Mouse (Mus musculus) layer of hippocampus, adult 11-12 months (tissue): ENCODE measurements around the gene Snx29.

Experiments used
- DNase-seq: peaks from one replicate; pipeline ENCODE4 v3.0.0; 2022; ENCODE audit warnings: low spot score

Snx29 gene

DNA sequence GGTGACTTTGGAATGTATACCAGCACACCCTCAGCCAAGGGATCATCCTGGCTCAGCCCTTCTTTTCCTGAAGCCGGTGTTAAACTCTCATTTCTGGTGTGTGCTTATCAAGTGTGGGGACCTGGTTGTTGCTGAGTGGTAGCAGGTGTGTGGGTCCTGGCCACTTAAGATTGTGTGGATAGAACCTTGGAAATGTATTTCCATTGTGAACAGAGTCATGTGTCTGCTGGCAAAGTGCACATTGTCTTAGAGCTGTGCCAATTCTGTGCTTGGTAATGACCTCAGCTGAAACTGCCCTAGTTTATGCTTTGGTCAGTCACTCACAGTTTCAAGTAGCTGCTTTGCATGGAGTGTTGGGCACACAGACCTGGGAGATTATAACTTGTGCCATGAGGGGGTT is 316.0 kb downstream of the Snx29 start:
- no peak for DNase-seq

DNA sequence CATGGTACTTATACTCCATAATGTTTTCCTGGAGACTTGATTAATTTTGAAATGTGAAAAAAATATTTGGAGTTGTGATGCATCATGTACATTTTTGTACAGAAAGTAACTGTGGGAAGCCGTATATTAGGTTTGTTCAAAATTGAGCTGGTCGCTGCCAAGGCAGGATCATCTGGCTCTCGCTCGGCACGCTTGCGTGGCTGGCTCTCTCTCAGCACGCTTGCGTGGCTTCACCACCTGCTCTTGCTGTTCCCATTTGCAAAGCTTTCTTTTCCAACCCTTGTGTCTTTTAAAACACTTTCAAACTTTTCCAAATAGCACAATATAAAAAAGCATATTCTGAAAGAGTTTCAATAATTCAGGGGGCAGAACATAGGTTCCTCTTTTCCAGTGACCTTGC is 317.2 kb downstream of the Snx29 start:
- DNase-seq, result peak; percentile 40

DNA sequence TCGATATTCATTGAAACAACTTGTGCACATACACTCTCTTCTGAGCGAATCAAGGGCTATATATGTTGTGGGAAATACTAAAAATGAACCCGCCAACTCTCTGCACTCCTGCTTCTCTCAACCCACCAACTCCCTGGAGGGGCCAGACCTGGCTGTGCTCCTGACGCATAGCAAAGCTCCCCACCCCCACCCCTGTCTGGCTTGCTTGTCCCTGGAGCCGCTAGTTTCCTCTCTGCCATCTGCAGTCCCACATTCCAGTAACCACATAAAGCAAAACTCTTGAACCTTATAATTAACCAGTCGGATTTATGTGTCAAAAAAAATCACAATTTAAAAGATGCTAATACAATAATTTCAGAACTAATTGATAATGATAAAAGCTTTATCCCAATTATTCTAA is 320.9 kb downstream of the Snx29 start:
- no peak for DNase-seq

DNA sequence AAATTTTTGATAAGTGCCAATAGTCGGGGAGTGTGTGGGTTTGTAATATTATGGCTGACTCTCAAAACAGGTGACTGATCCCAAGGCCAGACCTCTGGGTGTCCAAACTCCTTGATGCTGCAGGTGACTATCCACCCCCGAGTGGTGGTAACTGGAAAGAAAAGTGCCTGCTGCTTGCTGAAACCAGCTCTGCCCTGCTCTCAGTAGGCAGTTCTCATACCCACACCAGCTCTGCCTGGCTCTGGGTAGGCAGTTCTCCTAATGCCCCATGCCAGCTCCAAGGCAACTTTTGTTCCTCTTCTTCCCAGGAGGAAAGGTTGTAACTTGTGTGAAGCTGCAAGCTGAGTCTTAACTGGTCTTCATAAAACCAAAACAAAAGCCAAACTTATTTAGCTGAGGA is 321.7 kb downstream of the Snx29 start:
- no peak for DNase-seq

DNA sequence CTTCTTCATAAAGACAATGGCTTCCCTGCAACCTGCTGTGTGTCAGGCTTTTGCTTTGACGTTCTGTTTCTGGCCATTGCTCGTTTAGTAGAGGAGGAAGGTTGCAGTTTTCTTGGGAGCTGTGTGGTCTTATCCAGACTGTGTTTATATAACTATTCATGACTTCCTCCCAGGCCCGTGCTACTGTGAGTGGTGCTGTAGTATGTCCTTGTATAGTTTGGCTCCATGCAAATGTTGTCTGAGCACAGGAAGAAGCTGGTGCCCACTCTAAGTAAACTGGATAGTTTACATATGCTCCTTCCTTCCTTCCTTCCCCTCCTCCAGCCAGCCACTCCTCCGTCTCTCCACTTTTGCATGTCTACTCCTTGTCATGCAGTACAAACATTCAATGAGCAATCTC is 323.0 kb downstream of the Snx29 start:
- DNase-seq, result no peak

DNA sequence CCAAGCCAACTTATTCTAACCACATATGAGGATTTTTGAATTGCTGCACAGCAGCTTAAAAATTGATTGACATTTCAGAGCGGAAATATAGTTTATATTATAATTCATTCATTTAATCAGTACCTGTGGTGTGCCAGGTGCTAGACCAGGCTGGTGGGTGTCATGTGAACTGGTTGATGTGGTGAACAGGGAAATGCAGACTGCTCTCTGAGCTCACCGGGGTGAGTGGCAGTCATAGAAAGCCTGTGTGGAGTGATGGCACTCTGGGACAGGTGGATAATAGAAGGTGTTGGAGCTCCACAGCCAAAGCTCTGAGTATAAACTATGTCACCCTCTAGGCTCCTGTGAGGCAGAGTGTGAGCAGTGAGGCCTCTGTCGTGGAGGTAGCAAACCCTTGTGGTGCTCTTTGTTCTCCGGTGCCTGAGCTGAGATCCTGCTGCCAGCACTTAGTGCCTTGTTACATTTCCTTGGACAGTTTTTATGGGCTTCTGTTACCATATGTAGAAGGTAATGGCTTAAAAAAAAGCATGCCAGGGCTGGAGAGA is 324.1 kb downstream of the Snx29 start:
- DNase-seq, result no peak

DNA sequence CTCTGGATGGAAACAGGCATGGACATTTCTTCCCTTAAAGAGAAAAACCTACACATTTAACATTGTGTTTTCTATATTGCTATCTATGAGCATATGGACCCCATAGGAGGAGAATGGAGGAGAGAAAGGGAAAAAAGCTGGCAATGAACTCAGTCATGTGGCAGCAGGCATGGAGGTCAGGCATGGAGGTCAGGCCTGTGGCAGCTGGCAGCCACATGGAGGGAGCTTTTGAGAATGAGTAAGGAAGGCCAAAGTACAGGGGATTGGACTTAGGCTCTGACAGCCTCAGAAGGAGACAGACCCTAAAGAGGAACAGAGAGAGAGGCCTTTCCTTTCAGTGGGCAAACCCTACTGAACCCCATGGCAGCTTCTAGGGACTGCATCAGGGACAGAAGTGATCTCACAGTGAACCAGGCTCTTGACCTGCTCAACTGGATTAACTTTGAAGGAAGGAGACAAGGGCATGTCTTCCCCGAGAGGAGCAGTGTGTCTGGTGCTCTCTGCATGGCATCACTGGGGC is 325.5 kb downstream of the Snx29 start:
- no peak for DNase-seq

DNA sequence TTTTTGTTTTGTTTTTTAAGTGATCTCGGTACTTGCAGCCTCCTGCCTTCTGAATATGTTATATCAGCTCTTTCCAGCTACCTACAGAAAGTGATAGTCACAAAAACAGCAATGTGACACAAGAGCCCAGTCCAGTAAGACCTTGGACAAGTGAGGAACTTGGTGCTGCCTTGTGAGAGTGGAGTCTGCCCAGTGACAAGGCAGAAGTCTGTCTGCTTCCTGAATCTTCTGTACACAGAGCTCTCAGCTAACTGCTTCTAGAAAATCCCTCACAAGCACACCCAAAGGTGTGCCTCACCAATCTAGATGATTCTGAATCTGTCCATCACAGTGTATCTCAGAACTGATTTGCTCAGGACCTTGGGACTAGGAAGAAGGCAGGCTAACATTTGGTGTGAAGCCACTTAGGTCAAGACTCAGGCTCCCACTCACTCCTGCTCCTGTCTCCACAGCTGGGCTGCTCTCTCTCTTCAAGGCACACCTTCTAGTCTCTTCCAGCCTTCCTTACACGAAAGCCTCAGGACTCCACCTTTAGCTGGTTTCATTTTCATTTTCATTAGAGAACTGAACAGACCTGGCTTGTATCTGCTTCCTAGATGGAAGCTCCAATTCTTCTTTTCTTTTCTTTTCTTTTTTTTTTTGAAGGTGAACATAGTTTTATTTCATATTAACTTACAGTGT is 330.1 kb downstream of the Snx29 start:
- DNase-seq, result no peak

DNA sequence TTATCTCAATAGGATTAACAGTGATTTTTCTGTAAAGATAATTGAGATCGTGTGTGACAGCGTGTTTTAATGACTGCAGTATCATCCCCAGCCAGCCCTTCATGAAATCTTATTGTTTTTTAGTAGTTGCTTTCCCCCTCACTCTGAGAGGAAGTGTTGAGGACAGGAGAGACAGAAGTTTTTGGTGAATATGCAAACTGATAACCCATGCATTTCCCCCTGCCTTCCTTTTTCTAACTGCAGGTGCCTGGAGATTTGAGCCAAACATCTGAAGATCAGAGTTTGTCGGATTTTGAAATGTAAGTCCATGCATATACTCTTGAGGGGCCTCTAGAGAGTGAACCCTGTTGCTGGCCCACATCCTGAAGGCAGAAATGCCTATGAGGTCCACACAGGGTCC is 333.2 kb downstream of the Snx29 start:
- DNase-seq, result no peak

DNA sequence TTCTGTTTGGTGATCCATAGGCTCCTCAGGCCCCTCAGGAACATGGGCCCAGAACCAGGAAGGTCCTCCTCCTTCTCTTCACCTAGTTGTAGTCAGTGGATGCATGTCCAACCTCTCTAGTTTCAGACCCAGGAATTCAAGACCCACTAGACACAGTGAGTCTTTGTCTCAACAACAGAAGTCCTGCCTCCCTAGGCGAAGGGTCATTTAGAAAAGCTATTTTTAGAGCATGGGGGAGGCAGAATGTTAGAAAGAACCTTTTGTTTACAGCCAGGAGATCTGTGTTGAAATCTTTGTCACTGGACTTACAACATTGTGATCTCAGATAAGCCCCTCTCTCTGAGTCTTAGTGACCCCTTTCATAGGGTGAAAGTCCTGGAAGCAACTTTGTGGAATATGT is 334.4 kb downstream of the Snx29 start:
- DNase-seq, result no peak

DNA sequence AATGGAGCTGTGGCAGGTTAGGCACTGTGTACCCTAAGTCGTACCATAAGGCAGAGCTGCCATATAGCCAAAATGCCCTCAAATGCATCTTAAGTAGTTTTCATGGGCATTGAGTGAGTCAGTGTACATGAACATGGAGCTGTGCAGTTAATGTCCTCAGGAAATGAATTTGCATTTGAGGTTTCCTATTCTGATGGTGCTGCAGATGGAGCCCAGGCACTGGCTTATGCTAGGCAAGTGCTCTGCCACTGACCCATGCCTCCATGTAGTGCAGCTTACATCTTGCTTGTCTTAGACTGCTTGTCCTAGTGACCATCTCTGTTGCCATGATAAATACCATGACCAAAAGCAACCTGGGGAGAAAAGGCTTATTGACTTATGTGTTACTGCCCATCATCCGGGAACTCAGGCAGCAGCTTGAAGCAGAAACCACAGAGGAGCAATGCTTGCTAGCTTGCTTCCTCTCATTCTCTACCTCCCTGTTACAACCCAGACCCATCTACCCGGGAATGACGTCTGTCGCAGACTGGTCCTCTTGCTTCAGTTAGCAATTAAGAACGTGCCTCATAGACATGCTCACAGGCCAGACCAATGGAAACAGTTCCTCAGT is 336.5 kb downstream of the Snx29 start:
- DNase-seq, result no peak

DNA sequence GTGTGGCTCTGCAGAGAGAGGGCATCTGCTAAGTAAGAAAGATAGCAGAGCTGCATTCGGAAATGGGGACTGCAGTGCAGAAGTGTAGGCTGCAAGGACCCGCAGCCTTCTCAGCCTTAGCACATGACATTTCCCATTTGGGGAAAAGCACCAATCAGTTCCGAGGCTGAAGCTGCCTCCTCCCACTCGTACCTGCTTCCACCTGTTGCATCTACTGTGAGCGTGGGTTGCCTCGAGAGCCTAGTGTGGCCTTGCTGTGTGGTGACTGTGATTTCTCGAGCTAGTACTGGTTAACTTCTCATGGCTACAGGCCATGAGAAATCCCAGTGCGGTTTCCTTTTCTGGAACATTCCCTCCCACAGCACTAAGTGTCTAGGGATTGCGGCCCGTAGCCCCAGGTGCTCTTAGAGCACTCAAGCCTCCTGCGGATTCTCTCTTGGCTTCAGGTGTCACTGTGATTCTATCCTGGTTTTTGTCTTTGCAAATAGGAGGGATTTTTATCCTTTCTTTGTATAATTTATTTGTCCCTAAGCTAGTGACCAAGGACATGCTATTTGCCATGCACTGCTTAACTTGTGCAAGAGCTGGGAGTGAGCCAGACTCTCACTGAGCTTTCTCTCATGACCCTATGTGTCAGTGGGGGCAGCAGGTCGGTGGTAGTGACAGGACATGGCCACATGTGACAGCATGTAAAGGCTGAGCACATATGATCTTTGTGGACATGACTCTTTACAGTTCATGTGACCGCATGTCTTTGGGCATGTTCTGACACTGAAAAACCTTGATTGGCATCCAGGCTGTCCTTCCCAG is 342.4 kb downstream of the Snx29 start:
- DNase-seq, result no peak

DNA sequence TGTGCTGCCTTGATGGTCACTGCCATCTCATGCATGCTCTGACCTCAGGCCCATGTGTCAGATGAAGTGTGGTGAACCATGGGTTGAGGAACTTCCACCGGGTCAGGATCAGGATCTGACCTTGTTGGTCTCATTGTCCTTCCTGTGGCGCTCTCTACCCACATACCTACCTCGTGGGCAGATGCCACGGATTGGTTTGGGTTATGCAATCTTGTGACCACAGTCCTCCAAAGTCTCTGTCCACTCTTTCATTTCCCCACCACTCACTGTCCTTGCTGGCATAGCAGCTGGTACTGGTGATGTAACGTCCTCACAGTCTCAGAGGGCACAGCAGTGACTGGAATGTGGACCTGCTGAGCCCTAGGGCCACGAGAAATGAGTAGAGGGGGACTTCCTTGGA is 343.2 kb downstream of the Snx29 start:
- DNase-seq, result no peak

DNA sequence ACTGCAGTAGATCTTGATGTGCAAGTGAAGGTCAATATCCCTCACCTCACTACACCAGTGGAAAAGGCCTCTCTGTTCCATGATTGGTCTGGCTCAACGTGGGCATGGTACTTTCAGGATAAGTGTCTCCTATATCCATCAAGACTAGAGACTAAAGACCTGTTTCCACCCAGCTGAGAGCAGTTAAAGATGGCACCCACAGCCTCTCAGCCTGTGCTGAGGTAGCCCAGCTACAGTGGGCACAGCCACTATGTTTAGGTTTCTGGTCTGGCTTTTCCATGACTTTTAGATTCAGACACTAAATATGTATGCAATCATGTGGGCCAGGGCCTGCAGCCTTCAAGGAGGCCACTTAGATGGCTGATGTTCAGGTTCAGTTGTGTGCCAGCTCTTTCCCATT is 345.7 kb downstream of the Snx29 start:
- no peak for DNase-seq

DNA sequence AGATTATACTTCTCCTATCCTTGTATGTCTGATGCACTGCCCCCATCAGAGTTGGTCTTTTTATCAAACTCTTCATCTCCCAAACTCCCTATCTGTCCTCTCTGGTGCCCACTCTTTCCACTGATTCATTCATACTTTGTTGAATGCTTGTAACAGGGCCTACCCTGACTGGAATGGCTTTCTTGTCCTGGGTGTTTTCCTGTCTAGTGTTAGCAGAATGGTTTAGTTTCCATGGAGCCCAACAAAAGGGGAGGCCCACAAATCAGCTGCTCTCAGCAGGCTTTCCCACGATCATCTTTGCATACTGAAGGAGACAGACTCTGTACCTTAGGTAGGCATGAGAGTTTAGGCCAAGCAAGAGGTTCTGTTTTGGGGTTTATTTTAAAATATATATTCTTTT is 346.2 kb downstream of the Snx29 start:
- DNase-seq, result no peak

DNA sequence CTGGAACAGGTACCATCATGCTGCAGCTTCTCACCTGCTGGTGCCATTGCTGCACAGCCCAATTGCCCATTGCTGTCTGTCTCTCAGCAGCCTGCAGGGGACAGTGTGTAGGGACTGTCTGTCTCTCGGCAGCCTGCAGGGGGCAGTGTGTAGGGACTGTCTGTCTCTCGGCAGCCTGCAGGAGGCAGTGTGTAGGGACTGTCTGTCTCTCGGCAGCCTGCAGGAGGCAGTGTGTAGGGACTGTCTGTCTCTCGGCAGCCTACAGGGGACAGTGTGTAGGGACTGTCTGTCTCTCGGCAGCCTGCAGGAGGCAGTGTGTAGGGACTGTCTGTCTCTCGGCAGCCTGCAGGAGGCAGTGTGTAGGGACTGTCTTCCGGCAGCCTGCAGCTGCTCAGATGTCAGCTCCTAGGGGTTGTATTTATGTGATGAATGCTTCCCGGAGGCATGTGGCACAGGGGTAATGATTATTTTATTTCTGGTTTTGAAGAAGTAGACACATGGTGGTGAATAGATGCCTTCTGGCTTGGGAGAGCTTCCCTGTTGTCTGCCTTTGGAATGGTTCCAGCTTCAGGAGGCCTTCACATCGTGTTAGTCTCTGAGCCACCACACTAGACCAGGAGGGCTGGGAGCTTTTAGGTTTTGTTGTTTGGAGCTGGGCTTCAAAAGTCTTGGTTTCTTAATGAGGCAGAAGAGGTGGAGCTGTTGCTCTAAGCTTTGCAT is 347.7 kb downstream of the Snx29 start:
- peak; percentile 46 for DNase-seq

DNA sequence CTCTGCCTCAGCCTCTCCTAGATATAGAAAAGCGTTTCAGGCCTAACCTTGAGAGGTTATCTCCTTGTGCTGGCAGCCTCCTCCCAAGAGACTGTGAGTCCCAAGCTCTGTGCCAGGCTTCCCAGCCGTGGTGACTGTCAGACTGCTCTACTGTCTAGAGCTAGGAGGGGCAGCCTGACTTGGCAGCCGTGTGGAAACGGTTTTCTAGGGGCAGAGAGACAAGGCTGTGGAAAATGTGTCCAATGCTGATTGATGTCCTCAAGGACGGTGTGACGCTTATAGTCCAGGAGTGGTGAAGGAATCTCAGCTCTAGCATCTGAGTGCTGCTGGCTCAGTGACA is 348.2 kb downstream of the Snx29 start:
- peak; percentile 35 for DNase-seq

DNA sequence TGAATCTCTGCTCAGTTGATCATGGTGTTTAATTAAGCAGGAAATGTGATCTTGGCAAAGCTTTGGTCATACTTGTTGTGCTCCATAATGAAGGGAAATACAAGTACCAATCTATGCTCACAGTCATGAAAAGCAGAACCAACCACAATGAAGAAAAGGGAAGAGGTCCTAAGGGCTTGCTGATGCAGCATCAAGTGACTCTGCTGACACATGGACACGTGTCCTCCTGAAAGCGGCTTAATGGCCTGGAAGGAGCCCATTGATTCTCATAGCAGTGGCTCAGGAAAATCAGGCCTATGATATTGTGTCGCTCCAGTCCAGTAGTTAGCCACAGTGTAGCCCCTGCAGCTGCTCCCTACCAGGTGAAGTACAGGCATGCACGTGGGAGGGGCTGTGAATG is 353.3 kb downstream of the Snx29 start:
- no peak for DNase-seq

DNA sequence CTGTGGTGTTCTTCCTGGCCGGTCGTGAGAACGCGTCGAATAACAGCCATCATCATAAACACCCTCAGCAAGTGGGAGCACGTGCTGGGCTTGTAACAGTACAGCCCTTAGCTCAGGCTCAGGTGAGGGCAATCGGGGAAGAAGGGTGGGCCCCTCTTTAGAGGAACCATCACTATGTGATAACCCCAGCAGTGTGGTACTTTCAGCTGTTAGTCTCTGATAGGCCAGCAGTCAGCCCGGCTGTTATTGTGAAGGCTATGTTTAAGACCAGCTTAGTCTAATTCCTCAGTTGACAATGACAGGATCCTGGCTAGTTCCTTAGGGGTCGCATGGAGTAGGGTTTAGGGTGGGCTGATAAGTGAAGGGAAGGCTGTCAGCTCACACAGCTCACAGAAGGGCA is 362.6 kb downstream of the Snx29 start:
- no peak for DNase-seq

DNA sequence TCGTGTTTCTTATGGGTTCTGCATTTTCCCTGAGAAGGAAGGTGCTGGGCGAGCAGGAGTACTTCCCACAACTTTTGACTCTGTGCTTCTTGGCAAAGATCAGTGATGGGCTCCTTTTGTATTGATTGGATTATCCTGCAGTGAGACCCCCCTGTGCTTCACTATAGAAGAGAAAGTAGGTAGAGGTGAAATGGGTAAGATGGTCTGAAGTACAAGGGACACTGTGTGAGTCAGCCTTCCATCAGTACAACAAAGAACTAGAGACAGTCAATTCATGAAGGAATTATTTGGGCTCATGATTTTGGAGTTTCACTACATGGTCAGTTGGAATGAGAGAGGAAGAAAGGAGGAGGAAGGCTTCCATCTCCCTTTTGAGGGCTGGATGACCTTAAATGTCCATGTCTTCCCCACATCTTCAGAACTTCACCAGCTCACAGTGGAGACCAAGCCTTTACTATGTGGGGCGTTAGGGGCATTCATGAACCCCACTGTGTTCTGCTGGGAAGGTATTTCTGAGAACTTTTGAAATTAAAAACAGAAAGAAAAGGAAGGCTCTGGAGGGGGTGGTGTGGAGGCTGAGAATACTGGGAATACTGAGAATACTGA is 363.1 kb downstream of the Snx29 start:
- no peak for DNase-seq

DNA sequence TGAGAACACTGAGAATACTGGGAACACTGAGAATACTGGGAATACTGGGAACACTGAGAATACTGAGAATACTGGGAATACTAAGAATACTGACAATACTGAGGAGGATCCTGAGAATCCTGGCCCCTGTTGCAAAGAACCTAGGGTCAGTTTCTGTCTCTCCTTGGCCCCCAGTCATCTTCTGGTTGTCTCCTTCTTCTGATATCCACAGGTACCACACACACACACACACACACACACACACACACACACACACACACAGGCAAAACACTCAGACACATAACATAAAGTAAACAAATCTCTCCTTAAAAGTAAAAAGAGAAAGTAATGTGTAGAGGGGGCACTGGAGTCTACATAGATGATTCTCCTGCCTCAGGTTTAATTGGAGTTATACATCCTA is 365.1 kb downstream of the Snx29 start:
- DNase-seq, result no peak
